ENCODE assay signal across 8 mouse cellular contexts in the genomic region with DNA sequence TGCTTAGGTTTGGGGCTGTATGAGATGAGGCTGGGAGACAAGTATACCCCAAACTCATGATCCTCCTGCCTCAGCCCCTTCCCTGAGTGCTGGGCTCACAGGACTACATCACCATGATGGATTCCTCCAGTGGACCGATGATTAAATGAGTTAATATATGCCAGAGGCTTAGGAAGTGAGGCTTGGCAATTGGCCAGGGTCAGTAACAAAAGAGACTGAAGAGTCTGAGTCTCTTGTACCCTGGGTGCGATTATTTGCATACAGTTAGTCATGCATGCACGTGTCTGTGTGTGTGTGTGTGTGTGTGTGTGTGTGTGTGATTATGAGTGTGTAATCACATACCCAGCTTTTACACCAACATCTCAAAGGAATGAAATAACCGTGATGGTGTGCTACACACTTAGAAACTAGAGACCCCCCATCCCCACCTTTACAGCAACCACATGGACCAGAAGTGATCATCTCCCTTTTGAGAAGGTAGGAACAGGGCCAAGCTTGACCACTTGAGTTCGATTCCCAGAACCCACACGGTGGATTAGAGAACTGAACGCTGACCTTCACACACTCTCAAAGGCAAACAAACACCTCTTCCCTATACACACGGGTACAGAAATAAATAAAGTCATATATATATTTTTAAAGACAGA. TPM values are rescaled to one million over a fixed set of nuclear protein-coding genes. Genes with fewer than 3 reads are reported as not detected.
DNase-seq lines count a peak whose midpoint lies in the region; ATAC-seq lines count a peak whose summit lies in the region.

No protein-coding gene starts in this region.

- peak; percentile 7 for DNase-seq in embryonic facial prominence, embryonic 10.5 days (ENCODE audit: low spot score)
- peak; percentile 52 for DNase-seq in heart, postnatal 4 days
- peak; percentile 31 for DNase-seq in limb, embryonic 10.5 days (ENCODE audit: low spot score)
- DNase-seq in frontal cortex, adult 2 months (ENCODE audit: extremely low spot score in 1 of 2, low spot score in 1 of 2), result no peak
- no peak for DNase-seq in left cerebral cortex, adult 9 months (ENCODE audit: low spot score in 2 of 2)

- no peak for ATAC-seq in megakaryocyte, adult 5-6 weeks (ENCODE audit: poor library complexity, severe bottlenecking)
- peak; percentile 5; the same call in 1 of the 2 replicates for ATAC-seq in midbrain, embryonic 12.5 days (ENCODE audit: low FRiP score, low read depth)

- peaks cover 9% of the 10 kb centered on the region for H3K36me3 ChIP-seq in megakaryocyte, embryonic 14.5 days (replicated peaks; ENCODE audit: low read length)
- peaks cover 3% of the 10 kb centered on the region; the same call in 1 of the 2 replicates for H3K36me3 ChIP-seq in embryonic facial prominence, embryonic 10.5 days (replicated peaks)
- H3K36me3 ChIP-seq in limb, embryonic 10.5 days, result peaks cover 4% of the 10 kb centered on the region; the same call in 1 of the 2 replicates
- no peaks in the 10 kb centered on the region for H3K36me3 ChIP-seq in midbrain, embryonic 12.5 days

- peak overlapping the region; percentile 27; the same call in 1 of the 2 replicates for H3K4me2 ChIP-seq in midbrain, embryonic 12.5 days (replicated peaks)

- no peak overlapping the region for H3K9ac ChIP-seq in midbrain, embryonic 12.5 days (replicated peaks)

- H3K27ac ChIP-seq in embryonic facial prominence, embryonic 10.5 days (replicated peaks), result peak overlapping the region; percentile 84
- H3K27ac ChIP-seq in limb, embryonic 10.5 days, result peak overlapping the region; percentile 88
- H3K27ac ChIP-seq in midbrain, embryonic 12.5 days (replicated peaks), result peak overlapping the region; percentile 72

- peaks cover 12% of the 10 kb centered on the region for H3K27me3 ChIP-seq in megakaryocyte, embryonic 14.5 days (replicated peaks)
- H3K27me3 ChIP-seq in embryonic facial prominence, embryonic 10.5 days (replicated peaks; ENCODE audit: low read depth, poor library complexity, severe bottlenecking), result peaks cover 32% of the 10 kb centered on the region
- peaks cover 13% of the 10 kb centered on the region; the same call in 1 of the 2 replicates for H3K27me3 ChIP-seq in limb, embryonic 10.5 days (ENCODE audit: low read depth, poor library complexity, severe bottlenecking)
- H3K27me3 ChIP-seq in midbrain, embryonic 12.5 days, result peaks cover 47% of the 10 kb centered on the region

- WGBS in embryonic facial prominence, embryonic 10.5 days, result 76% methylated on average over 8 of the region's 8 CpGs
- 80% methylated on average over 8 of the region's 8 CpGs for WGBS in limb, embryonic 10.5 days
- WGBS in midbrain, embryonic 12.5 days, result 56% methylated on average over 8 of the region's 8 CpGs

- peaks cover 73% of the 10 kb centered on the region for H3K4me1 ChIP-seq in megakaryocyte, embryonic 14.5 days
- H3K4me1 ChIP-seq in embryonic facial prominence, embryonic 10.5 days, result peaks cover 72% of the 10 kb centered on the region
- peaks cover 71% of the 10 kb centered on the region for H3K4me1 ChIP-seq in limb, embryonic 10.5 days
- H3K4me1 ChIP-seq in midbrain, embryonic 12.5 days, result peaks cover 65% of the 10 kb centered on the region

- H3K9me3 ChIP-seq in megakaryocyte, embryonic 14.5 days, result peaks cover 1% of the 10 kb centered on the region; the same call in 1 of the 2 replicates
- H3K9me3 ChIP-seq in embryonic facial prominence, embryonic 10.5 days, result 0 out of 2 replicates have a peak, but pooled peaks cover 2% of the 10 kb centered on the region
- no peaks in the 10 kb centered on the region for H3K9me3 ChIP-seq in limb, embryonic 10.5 days (replicated peaks)
- no peaks in the 10 kb centered on the region for H3K9me3 ChIP-seq in midbrain, embryonic 12.5 days

- peak overlapping the region; percentile 88 for H3K4me3 ChIP-seq in megakaryocyte, embryonic 14.5 days (replicated peaks)
- H3K4me3 ChIP-seq in embryonic facial prominence, embryonic 10.5 days, result peak overlapping the region; percentile 45
- peak overlapping the region; percentile 40 for H3K4me3 ChIP-seq in limb, embryonic 10.5 days
- H3K4me3 ChIP-seq in midbrain, embryonic 12.5 days, result no peak overlapping the region

RNA-seq across cellular contexts. Expression of a gene that starts 3.3 kb away (rescaled TPM):
- 3.3 and 5.6 TPM in 2 replicates for polyA plus RNA-seq in megakaryocyte, embryonic 14.5 days (2012; ENCODE audit: insufficient read depth, low replicate concordance)
- 0.11 and 0.25 TPM in 2 replicates for total RNA-seq in megakaryocyte, adult 5-6 weeks (2015)
- 0.24 TPM in 1 of 2 replicates, not detected in the other for total RNA-seq in megakaryocyte, adult 5-6 weeks (2017)
- 5.6 and 5.7 TPM in 2 replicates for polyA plus RNA-seq in embryonic facial prominence, embryonic 10.5 days (2016; fragmentation: Nextera tagmentation; extraction: Ambion mirVana)
- total RNA-seq in heart, postnatal 4 days (2021), result 1 to 10 TPM; 3.1 to 3.8 TPM
- polyA plus RNA-seq in limb, embryonic 10.5 days (2016; fragmentation: Nextera tagmentation; extraction: Ambion mirVana), result 5.9 and 7.4 TPM in 2 replicates
- polyA plus RNA-seq in midbrain, embryonic 12.5 days (2016; fragmentation: Nextera tagmentation; extraction: Ambion mirVana), result 4.9 and 5.1 TPM in 2 replicates
- 2.6 and 3.4 TPM in 2 replicates for polyA plus RNA-seq in frontal cortex, adult 2 months (2012; rRNA removed)

RNA-seq across cellular contexts. Expression of a gene that starts 14.9 kb away (rescaled TPM):
- not detected in 2 replicates for polyA plus RNA-seq in megakaryocyte, embryonic 14.5 days (2012; ENCODE audit: insufficient read depth, low replicate concordance)
- total RNA-seq in megakaryocyte, adult 5-6 weeks (2015), result 0.04 TPM in 1 of 2 replicates, not detected in the other
- total RNA-seq in megakaryocyte, adult 5-6 weeks (2017), result 0.28 TPM in 1 of 2 replicates, not detected in the other
- polyA plus RNA-seq in embryonic facial prominence, embryonic 10.5 days (2016; fragmentation: Nextera tagmentation; extraction: Ambion mirVana), result 0.09 and 0.10 TPM in 2 replicates
- under 1 TPM; 0.10 to 0.20 TPM for total RNA-seq in heart, postnatal 4 days (2021)
- polyA plus RNA-seq in limb, embryonic 10.5 days (2016; fragmentation: Nextera tagmentation; extraction: Ambion mirVana), result 0.05 and 0.06 TPM in 2 replicates
- 0.21 and 0.23 TPM in 2 replicates for polyA plus RNA-seq in midbrain, embryonic 12.5 days (2016; fragmentation: Nextera tagmentation; extraction: Ambion mirVana)
- 2.9 and 3.2 TPM in 2 replicates for polyA plus RNA-seq in frontal cortex, adult 2 months (2012; rRNA removed)

RNA-seq across cellular contexts. Expression of a gene that starts 31.2 kb away (rescaled TPM):
- polyA plus RNA-seq in megakaryocyte, embryonic 14.5 days (2012; ENCODE audit: insufficient read depth, low replicate concordance), result 55.6 and 70.0 TPM in 2 replicates
- 39.9 and 51.4 TPM in 2 replicates for total RNA-seq in megakaryocyte, adult 5-6 weeks (2015)
- 31.6 and 33.1 TPM in 2 replicates for total RNA-seq in megakaryocyte, adult 5-6 weeks (2017)
- 138 and 146 TPM in 2 replicates for polyA plus RNA-seq in embryonic facial prominence, embryonic 10.5 days (2016; fragmentation: Nextera tagmentation; extraction: Ambion mirVana)
- 100 to 1,000 TPM; 109 TPM for total RNA-seq in heart, postnatal 4 days (2021)
- polyA plus RNA-seq in limb, embryonic 10.5 days (2016; fragmentation: Nextera tagmentation; extraction: Ambion mirVana), result 149 and 158 TPM in 2 replicates
- polyA plus RNA-seq in midbrain, embryonic 12.5 days (2016; fragmentation: Nextera tagmentation; extraction: Ambion mirVana), result 102 TPM in 2 replicates
- polyA plus RNA-seq in frontal cortex, adult 2 months (2012; rRNA removed), result 236 and 239 TPM in 2 replicates

Comparison
In these comparisons a context has a peak if more than half of its experiments do, and no peak if none do; other contexts are left out.
1. DNase-seq: peak in embryonic facial prominence, embryonic 10.5 days (single experiment), heart, postnatal 4 days (single experiment) and limb, embryonic 10.5 days (single experiment); none in frontal cortex, adult 2 months (0 of 2) and left cerebral cortex, adult 9 months (0 of 2).
2. Peak in every context shown above with its lines, with median percentiles within 50 percentile points of each other: H3K27ac ChIP-seq.